Comparison of ENCODE assay signal across 8 mouse cellular contexts in genomic region chr1:60565270-60565920, GRCm38 (mm10). TPM values are rescaled to one million over a fixed set of nuclear protein-coding genes. Genes with fewer than 3 reads are reported as not detected.
A peak's percentile ranks its signal among the peaks of the same experiment; 100 is the strongest.
DNase-seq lines count a peak whose midpoint lies in the region; ATAC-seq and TF ChIP-seq lines count a peak whose summit lies in the region.

No protein-coding gene starts in this region.

- WGBS in heart, embryonic 11.5 days (ENCODE audit: insufficient replicate concordance), result 1% methylated on average over 13 of the region's 13 CpGs
- 2% methylated on average over 13 of the region's 13 CpGs for WGBS in kidney, embryonic 14.5 days
- WGBS in lung, postnatal 0 days, result under 1% methylated on average over 13 of the region's 13 CpGs

- H3K27ac ChIP-seq in ES-Bruce4 (ENCODE audit: insufficient read depth, low read length), result peak overlapping the region; percentile 38
- H3K27ac ChIP-seq in cortical plate, adult 2 months (ENCODE audit: insufficient read depth, low read length), result peak overlapping the region; percentile 99; the same call in 1 of the 2 replicates
- peak overlapping the region; percentile 97 for H3K27ac ChIP-seq in heart, embryonic 11.5 days (ENCODE audit: low read depth, low read length)
- H3K27ac ChIP-seq in kidney, embryonic 14.5 days (ENCODE audit: low read depth, low read length), result peak overlapping the region; percentile 93; the same call in 1 of the 2 replicates
- peak overlapping the region; percentile 94 for H3K27ac ChIP-seq in lung, postnatal 0 days (ENCODE audit: low read length)

- peaks cover 2% of the 10 kb centered on the region; the same call in 1 of the 2 replicates for H3K36me3 ChIP-seq in ES-Bruce4 (ENCODE audit: control insufficient read depth, insufficient read depth, low read length, poor library complexity, severe bottlenecking)
- H3K36me3 ChIP-seq in heart, embryonic 11.5 days (ENCODE audit: control insufficient read depth, insufficient read depth, low read length), result peaks cover 11% of the 10 kb centered on the region; the same call in 1 of the 2 replicates
- no peaks in the 10 kb centered on the region; the same call in 1 of the 2 replicates for H3K36me3 ChIP-seq in kidney, embryonic 14.5 days (ENCODE audit: control insufficient read depth, insufficient read depth, low read length)
- H3K36me3 ChIP-seq in lung, postnatal 0 days (ENCODE audit: insufficient read depth, low read length), result no peaks in the 10 kb centered on the region; the same call in 1 of the 2 replicates

- TF ChIP-seq EP300 in ES-Bruce4 (IDR thresholded peaks at IDR 0.05; ENCODE audit: insufficient read depth, low read depth, low read length), result no peak
- no peak for TF ChIP-seq EP300 in lung, postnatal 0 days (IDR thresholded peaks at IDR 0.05)

- H3K4me1 ChIP-seq in ES-Bruce4 (ENCODE audit: control insufficient read depth, insufficient read depth, low read length), result peaks cover 3% of the 10 kb centered on the region
- H3K4me1 ChIP-seq in cortical plate, adult 2 months (ENCODE audit: control insufficient read depth, insufficient read depth, low read length), result 0 out of 2 replicates have a peak, but pooled peaks cover 1% of the 10 kb centered on the region
- H3K4me1 ChIP-seq in heart, embryonic 11.5 days (ENCODE audit: control insufficient read depth, insufficient read depth, low read length), result peaks cover 8% of the 10 kb centered on the region; the same call in 1 of the 2 replicates
- H3K4me1 ChIP-seq in kidney, embryonic 14.5 days (ENCODE audit: control insufficient read depth, insufficient read depth, low read length), result peaks cover 11% of the 10 kb centered on the region
- no peaks in the 10 kb centered on the region for H3K4me1 ChIP-seq in lung, postnatal 0 days (ENCODE audit: insufficient read depth, low read depth, low read length)

- peak overlapping the region; percentile 79 for H3K4me2 ChIP-seq in heart, embryonic 11.5 days
- H3K4me2 ChIP-seq in kidney, embryonic 14.5 days (replicated peaks; ENCODE audit: low read depth, low read length), result peak overlapping the region; percentile 57
- H3K4me2 ChIP-seq in lung, postnatal 0 days (replicated peaks; ENCODE audit: low read depth, low read length), result peak overlapping the region; percentile 80

- peak overlapping the region; percentile 96 for H3K9ac ChIP-seq in ES-Bruce4 (ENCODE audit: low read depth, poor library complexity, severe bottlenecking)
- peak overlapping the region; percentile 98 for H3K9ac ChIP-seq in heart, embryonic 11.5 days (ENCODE audit: low read depth, low read length)
- peak overlapping the region; percentile 95 for H3K9ac ChIP-seq in kidney, embryonic 14.5 days (ENCODE audit: low read depth, low read length)
- peak overlapping the region; percentile 60 for H3K9ac ChIP-seq in lung, postnatal 0 days (replicated peaks; ENCODE audit: low read depth)

- no peaks in the 10 kb centered on the region for H3K27me3 ChIP-seq in ES-Bruce4 (ENCODE audit: control insufficient read depth, insufficient read depth, low read length, poor library complexity, severe bottlenecking)
- no peaks in the 10 kb centered on the region for H3K27me3 ChIP-seq in heart, embryonic 11.5 days (ENCODE audit: control insufficient read depth, insufficient read depth, low read length)
- H3K27me3 ChIP-seq in kidney, embryonic 14.5 days (ENCODE audit: control insufficient read depth, insufficient read depth, low read length), result no peaks in the 10 kb centered on the region
- no peaks in the 10 kb centered on the region for H3K27me3 ChIP-seq in lung, postnatal 0 days (replicated peaks; ENCODE audit: insufficient read depth, low read length)

- ATAC-seq in heart, embryonic 11.5 days (replicated peaks; ENCODE audit: insufficient number of reproducible peaks, low FRiP score, low TSS enrichment), result no peak
- ATAC-seq in kidney, embryonic 14.5 days (ENCODE audit: low FRiP score, low TSS enrichment), result no peak
- ATAC-seq in lung, postnatal 0 days, result no peak

- peaks cover 11% of the 10 kb centered on the region for H3K9me3 ChIP-seq in ES-Bruce4 (replicated peaks; ENCODE audit: control insufficient read depth, insufficient read depth, low read length, poor library complexity, severe bottlenecking)
- peaks cover 5% of the 10 kb centered on the region; the same call in 1 of the 2 replicates for H3K9me3 ChIP-seq in heart, embryonic 11.5 days (replicated peaks; ENCODE audit: control insufficient read depth, low read length)
- 0 out of 2 replicates have a peak, but pooled peaks cover 2% of the 10 kb centered on the region for H3K9me3 ChIP-seq in kidney, embryonic 14.5 days (ENCODE audit: control insufficient read depth, low read length)
- 0 out of 2 replicates have a peak, but pooled peaks cover 3% of the 10 kb centered on the region for H3K9me3 ChIP-seq in lung, postnatal 0 days (ENCODE audit: low read length)

- no peak for TF ChIP-seq CTCF in ES-Bruce4 (IDR thresholded peaks at IDR 0.05; ENCODE audit: low read depth, low read length)
- no peak; the same call in 1 of the 2 replicates for TF ChIP-seq CTCF in cortical plate, adult 2 months (IDR thresholded peaks at IDR 0.05; ENCODE audit: extremely low read depth, insufficient read depth, low read length)
- TF ChIP-seq CTCF in lung, postnatal 0 days (IDR thresholded peaks at IDR 0.05), result peak; percentile 72

- peak overlapping the region; percentile 97 for H3K4me3 ChIP-seq in ES-Bruce4 (ENCODE audit: low read depth, low read length)
- peak overlapping the region; percentile 79 for H3K4me3 ChIP-seq in cortical plate, adult 2 months (ENCODE audit: insufficient read depth, low read length)
- H3K4me3 ChIP-seq in heart, embryonic 11.5 days (ENCODE audit: low read depth, low read length), result peak overlapping the region; percentile 100
- peak overlapping the region; percentile 98 for H3K4me3 ChIP-seq in kidney, embryonic 14.5 days (ENCODE audit: low read length)
- peak overlapping the region; percentile 98 for H3K4me3 ChIP-seq in lung, postnatal 0 days (ENCODE audit: low read depth, low read length)

- peak; percentile 80 for DNase-seq in 3T3-L1 (ENCODE audit: low read depth, low spot score)
- DNase-seq in lung, postnatal 0 days (ENCODE audit: low spot score), result peak; percentile 85
- peak; percentile 27 to 41 for DNase-seq in right cerebral cortex, postnatal 10 days (ENCODE audit: low spot score in 2 of 2)
- no peak for DNase-seq in urinary bladder, postnatal 4 days (ENCODE audit: low spot score in 2 of 2)

- TF ChIP-seq POLR2A in ES-Bruce4 (IDR thresholded peaks at IDR 0.05; ENCODE audit: insufficient read depth, low read length), result no peak
- no peak for TF ChIP-seq POLR2A in cortical plate, adult 2 months (IDR thresholded peaks at IDR 0.05; ENCODE audit: extremely low read depth, insufficient read depth, low read length)

RNA-seq across cellular contexts. Expression of gene Raph1, which starts 1.5 kb away (rescaled TPM):
- 52.8 and 54.2 TPM in 2 replicates for polyA plus RNA-seq in ES-Bruce4 (2011; ENCODE audit: insufficient read depth, insufficient read length, low read depth, missing spikeins)
- 18.3 and 18.5 TPM in 2 replicates for polyA plus RNA-seq in cortical plate, adult 2 months (2012; rRNA removed)
- 56.7 and 66.0 TPM in 2 replicates for polyA plus RNA-seq in heart, embryonic 11.5 days (2014; fragmentation: Nextera tagmentation; extraction: Ambion mirVana)
- 34.7 and 45.1 TPM in 2 replicates for polyA plus RNA-seq in kidney, embryonic 14.5 days (2014; fragmentation: Nextera tagmentation; extraction: Ambion mirVana)
- 23.6 and 32.6 TPM in 2 replicates for polyA plus RNA-seq in lung, postnatal 0 days (2015; fragmentation: Nextera tagmentation; extraction: Ambion mirVana)

Comparison
In these comparisons a context has a peak if more than half of its experiments do, and no peak if none do; other contexts are left out.
1. DNase-seq: peak in 3T3-L1 (single experiment), lung, postnatal 0 days (single experiment) and right cerebral cortex, postnatal 10 days (2 of 2); none in urinary bladder, postnatal 4 days (0 of 2).
2. H3K27ac ChIP-seq: peak in every context shown above with its lines; median percentile 99 in cortical plate, adult 2 months; 97 in heart, embryonic 11.5 days; 94 in lung, postnatal 0 days; 93 in kidney, embryonic 14.5 days; 38 in ES-Bruce4.
3. Peak in every context shown above with its lines, with median percentiles within 50 percentile points of each other: H3K4me3 ChIP-seq, H3K9ac ChIP-seq and H3K4me2 ChIP-seq.